Mouse (Mus musculus) ES-Bruce4 (cell line): Measurements from ENCODE around the gene Cfap299. TPM values are rescaled to one million over a fixed set of nuclear protein-coding genes. Genes with fewer than 3 reads are reported as not detected.

ENCODE experiments used
- H3K27ac ChIP-seq: 2 replicates; pipeline ENCODE4 v1.5.1; 2012; ENCODE audit warnings: low read length, inconsistent platforms; ENCODE audit not compliant: insufficient read depth
- H3K27me3 ChIP-seq: 2 replicates; pipeline ENCODE4 v1.6.1; 2012; ENCODE audit warnings: mild to moderate bottlenecking, low read length, inconsistent platforms; ENCODE audit not compliant: control insufficient read depth, poor library complexity, insufficient read depth, severe bottlenecking
- H3K36me3 ChIP-seq: 2 replicates; pipeline ENCODE4 v1.6.1; 2012; ENCODE audit warnings: inconsistent platforms, mild to moderate bottlenecking, low read length, moderate library complexity; ENCODE audit not compliant: control insufficient read depth, poor library complexity, insufficient read depth, severe bottlenecking
- H3K4me1 ChIP-seq: one replicate; pipeline ENCODE4 v1.8.1; 2011; ENCODE audit warnings: low read length; ENCODE audit not compliant: control insufficient read depth, insufficient read depth
- H3K4me3 ChIP-seq: 2 replicates; pipeline ENCODE4 v1.5.1; 2011; ENCODE audit warnings: low read depth, mild to moderate bottlenecking, low read length
- H3K9ac ChIP-seq: 2 replicates; pipeline ENCODE4 v1.6.1; 2012; ENCODE audit warnings: low read depth, mild to moderate bottlenecking, inconsistent platforms; ENCODE audit not compliant: poor library complexity, severe bottlenecking
- H3K9me3 ChIP-seq: replicated peaks from 2 replicates; pipeline ENCODE4 v1.6.1; 2012; ENCODE audit warnings: mild to moderate bottlenecking, low read length, inconsistent platforms; ENCODE audit not compliant: control insufficient read depth, poor library complexity, insufficient read depth, severe bottlenecking
- CTCF ChIP-seq: IDR thresholded peaks from one replicate; pipeline ENCODE4 v1.8.1; 2011; ENCODE audit warnings: low read depth, low read length
- EP300 ChIP-seq: IDR thresholded peaks from 2 replicates; pipeline ENCODE4 v1.6.1; 2011; ENCODE audit warnings: low read depth, low read length; ENCODE audit not compliant: insufficient read depth
- POLR2A ChIP-seq: IDR thresholded peaks from one replicate; pipeline ENCODE4 v1.8.1; 2011; ENCODE audit warnings: low read length; ENCODE audit not compliant: insufficient read depth
- polyA plus RNA-seq: library from polyadenylated mRNA; stranded (reverse); fragments of >200 nt; gene quantifications from 2 replicates; pipeline ENCODE4 v1.2.4, GENCODE M21; 2011; ENCODE audit warnings: low read depth; ENCODE audit not compliant: missing spikeins, insufficient read depth, insufficient read length

The Cfap299 gene
- polyA plus RNA-seq, 1 experiment = 1.2 TPM

DNA sequence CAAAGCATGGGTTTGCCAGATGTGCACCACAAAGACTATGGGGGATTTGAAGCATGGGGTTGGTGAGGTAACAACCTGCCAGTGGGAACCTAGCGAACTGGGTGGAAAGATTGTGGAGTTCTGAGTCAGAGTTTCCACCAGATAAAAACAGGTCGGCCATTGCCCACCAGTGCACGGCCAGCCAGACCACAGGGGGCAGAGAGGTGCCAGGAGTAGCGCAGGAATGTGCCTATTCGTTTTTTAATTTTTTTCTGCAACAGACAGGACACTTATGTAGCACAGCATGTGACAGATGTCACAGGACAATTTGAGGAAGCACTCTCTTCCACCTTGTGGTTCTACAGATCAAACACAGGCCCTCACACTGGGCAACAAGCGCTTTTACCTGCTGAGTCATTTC lies 475.7 kb downstream of the Cfap299 start:
- H3K4me1 ChIP-seq = no peaks in the 10 kb centered on the region
- no peak for TF ChIP-seq CTCF
- TF ChIP-seq POLR2A = no peak
- no peak for TF ChIP-seq EP300

DNA sequence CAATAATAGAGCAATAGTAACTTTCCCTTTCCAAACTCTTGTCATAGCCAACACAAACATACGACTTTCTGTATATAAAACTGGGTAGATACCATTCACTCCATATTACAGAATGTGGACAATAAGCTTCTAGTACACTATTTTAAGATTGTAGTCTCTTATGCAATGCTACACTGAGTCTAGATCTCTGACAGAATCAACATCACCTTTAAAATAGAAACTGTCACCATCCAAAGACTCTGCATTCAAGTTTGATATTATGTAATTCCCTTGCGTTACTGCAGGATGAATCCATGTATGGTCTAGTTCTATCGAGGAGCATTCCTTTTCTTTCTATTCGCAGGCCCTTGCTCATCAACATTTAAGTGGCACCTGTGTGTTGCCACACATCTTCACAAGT lies 477.4 kb downstream of the Cfap299 start:
- H3K9ac ChIP-seq = no peak overlapping the region
- H3K4me3 ChIP-seq = no peak overlapping the region
- no peaks in the 10 kb centered on the region for H3K4me1 ChIP-seq
- no peak overlapping the region for H3K27ac ChIP-seq
- TF ChIP-seq EP300 (no peak), CTCF (no peak), POLR2A (no peak)
- H3K9me3 ChIP-seq = no peaks in the 10 kb centered on the region
- no peaks in the 10 kb centered on the region for H3K27me3 ChIP-seq
- H3K36me3 ChIP-seq = no peaks in the 10 kb centered on the region

More for the DNA sequence above, 475.7 kb downstream of the Cfap299 start:
- H3K9me3 ChIP-seq = no peaks in the 10 kb centered on the region
- H3K27ac ChIP-seq = no peak overlapping the region
- no peak overlapping the region for H3K4me3 ChIP-seq
- H3K27me3 ChIP-seq = no peaks in the 10 kb centered on the region
- H3K9ac ChIP-seq = no peak overlapping the region
- no peaks in the 10 kb centered on the region for H3K36me3 ChIP-seq

DNA sequence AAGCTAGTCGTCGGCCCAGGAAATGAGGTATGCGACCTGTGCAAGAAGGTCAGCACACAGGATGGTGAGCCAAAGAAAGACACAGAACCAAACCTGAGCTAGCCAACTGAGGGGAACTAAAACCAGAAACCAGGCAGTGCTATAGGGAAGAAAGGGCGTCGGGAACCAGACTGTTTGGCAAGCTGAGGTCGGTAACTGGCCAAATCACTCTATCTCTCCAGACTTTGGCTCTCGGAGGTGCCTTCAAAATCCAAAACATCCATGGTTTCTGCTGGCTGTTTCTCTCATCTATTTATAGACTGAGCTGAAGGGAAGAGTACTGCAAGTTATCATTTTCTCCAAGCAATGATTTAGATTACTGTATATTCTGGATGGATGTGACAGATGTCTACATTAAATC lies 477.9 kb downstream of the Cfap299 start:
- no peaks in the 10 kb centered on the region for H3K4me1 ChIP-seq
- H3K4me3 ChIP-seq = no peak overlapping the region
- H3K9ac ChIP-seq = no peak overlapping the region
- H3K27ac ChIP-seq = no peak overlapping the region
- H3K36me3 ChIP-seq = no peaks in the 10 kb centered on the region
- no peaks in the 10 kb centered on the region for H3K9me3 ChIP-seq
- no peak for TF ChIP-seq CTCF
- no peak for TF ChIP-seq EP300
- TF ChIP-seq POLR2A = no peak
- H3K27me3 ChIP-seq = no peaks in the 10 kb centered on the region

DNA sequence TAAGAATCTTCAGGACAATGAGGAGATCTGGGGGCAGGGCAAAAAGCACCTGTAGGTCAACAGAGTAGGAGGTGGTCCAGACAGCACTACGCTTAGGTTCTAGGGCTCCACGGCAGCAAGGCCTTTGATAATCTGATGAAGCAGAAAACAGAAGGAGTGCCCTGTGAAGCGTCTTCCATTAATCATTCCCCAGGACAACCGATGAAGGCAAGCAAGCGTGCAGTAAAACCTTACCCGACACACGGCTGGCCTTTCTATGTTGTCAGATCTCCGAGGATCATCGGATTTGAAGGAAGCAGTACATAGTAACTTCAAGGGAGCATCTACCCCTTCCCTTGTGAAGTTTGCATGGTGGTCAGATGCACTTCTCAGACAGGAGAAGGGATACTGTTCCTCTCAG lies 478.8 kb downstream of the Cfap299 start:
- Histone ChIP-seq H3K4me3 (no peak overlapping the region), H3K4me1 (no peaks in the 10 kb centered on the region), H3K36me3 (no peaks in the 10 kb centered on the region), H3K9me3 (no peaks in the 10 kb centered on the region), H3K27me3 (no peaks in the 10 kb centered on the region), H3K9ac (no peak overlapping the region), H3K27ac (no peak overlapping the region)
- TF ChIP-seq CTCF (no peak), POLR2A (no peak), EP300 (no peak)

DNA sequence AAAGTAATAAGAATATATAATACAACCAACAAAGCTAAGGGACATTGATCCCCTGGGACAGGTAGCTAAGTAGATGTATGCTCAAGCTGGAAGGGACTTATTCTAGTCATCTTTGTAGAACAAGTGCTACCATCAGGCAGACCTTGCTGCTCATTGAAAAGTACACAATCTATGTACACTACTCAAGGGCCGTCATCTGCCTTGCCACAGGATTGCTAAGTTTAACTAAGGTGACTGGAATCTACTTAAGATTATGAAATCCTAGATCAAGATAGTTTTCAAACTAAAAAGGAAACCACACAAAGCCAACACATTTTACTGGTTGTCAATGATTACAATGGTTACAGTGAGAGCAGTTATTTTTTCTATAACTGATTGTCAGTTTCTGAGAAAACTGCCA lies 483.3 kb downstream of the Cfap299 start:
- no peak for TF ChIP-seq CTCF
- no peak for TF ChIP-seq EP300
- TF ChIP-seq POLR2A = no peak
- Histone ChIP-seq H3K36me3 (no peaks in the 10 kb centered on the region), H3K27me3 (no peaks in the 10 kb centered on the region), H3K27ac (no peak overlapping the region), H3K4me3 (no peak overlapping the region), H3K9me3 (no peaks in the 10 kb centered on the region), H3K9ac (no peak overlapping the region), H3K4me1 (no peaks in the 10 kb centered on the region)

DNA sequence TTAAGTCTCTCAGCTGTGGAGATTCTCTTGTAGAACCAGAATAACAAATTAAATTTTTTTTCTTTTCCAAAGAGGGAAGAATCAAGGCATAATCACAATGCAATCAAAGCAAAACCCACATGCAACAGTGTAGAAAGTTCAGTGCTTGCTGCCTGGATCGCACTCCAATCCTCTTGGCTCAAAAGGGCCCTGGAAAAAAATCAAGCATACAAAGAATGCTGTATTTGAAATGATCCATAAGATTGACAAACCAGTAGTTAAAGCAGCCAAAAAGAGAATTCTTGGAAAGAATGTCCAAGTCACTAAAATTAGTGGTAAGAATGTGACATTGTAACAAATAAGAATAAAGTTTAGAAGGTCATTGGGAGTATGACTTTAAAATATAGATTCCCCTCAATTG lies 486.2 kb downstream of the Cfap299 start:
- Histone ChIP-seq H3K9me3 (no peaks in the 10 kb centered on the region), H3K4me3 (no peak overlapping the region), H3K9ac (no peak overlapping the region), H3K4me1 (no peaks in the 10 kb centered on the region), H3K27me3 (no peaks in the 10 kb centered on the region), H3K36me3 (no peaks in the 10 kb centered on the region), H3K27ac (no peak overlapping the region)
- TF ChIP-seq CTCF = no peak
- TF ChIP-seq EP300 = no peak
- no peak for TF ChIP-seq POLR2A
